Mouse (Mus musculus): ENCODE measurements around the gene Serpina6. TPM values are rescaled to one million over a fixed set of nuclear protein-coding genes. Genes with fewer than 3 reads are reported as not detected.

Gene Serpina6
- total and polyA plus RNA-seq, 3 experiments, result not detected

- Histone ChIP-seq H3K4me1 (ENCODE audit: control insufficient read depth in 1 of 2, insufficient read depth in 2 of 2, low read length in 2 of 2) (peaks cover 16 to 22% of the 10 kb centered on the region in 2 experiments), H3K79me2 (ENCODE audit: control insufficient read depth, insufficient read depth, low read length, poor library complexity) (no peaks in the 10 kb centered on the region; the same call in 1 of the 2 replicates), H3K27ac (ENCODE audit: control insufficient read depth, low read depth, low read length) (peak overlapping the region; percentile 99), H3K9me3 (replicated peaks; ENCODE audit: insufficient read depth, low read length) (no peaks in the 10 kb centered on the region), H3K9ac (ENCODE audit: control insufficient read depth, low read depth, low read length, poor library complexity, severe bottlenecking) (peak overlapping the region; percentile 78), H3K4me3 (ENCODE audit: control insufficient read depth in 1 of 2, insufficient read depth in 1 of 2, low read depth in 2 of 2, low read length in 2 of 2) (peak overlapping the region; percentile 44 to 56), H3K27me3 (ENCODE audit: control insufficient read depth in 1 of 2, insufficient read depth in 2 of 2, low read length in 2 of 2) (no peaks in the 10 kb centered on the region), H3K36me3 (ENCODE audit: control insufficient read depth in 1 of 2, insufficient read depth in 2 of 2, low read length in 2 of 2) (peaks cover 0 to 26% of the 10 kb centered on the region in 2 experiments; a peak in 2 of 4 replicates)
- TF ChIP-seq TAL1 (IDR thresholded peaks at IDR 0.05; ENCODE audit: low read length) (no peak), TBP (IDR thresholded peaks at IDR 0.05; ENCODE audit: low read depth, low read length) (0 out of 2 replicates have a peak, but pooled peaks have one; percentile 15), MXI1 (IDR thresholded peaks at IDR 0.05; ENCODE audit: low read depth, low read length) (0 out of 2 replicates have a peak, but pooled peaks have one; percentile 21), ZKSCAN1 (IDR thresholded peaks at IDR 0.05; ENCODE audit: low read depth, low read length) (no peak), SMC3 (IDR thresholded peaks at IDR 0.05; ENCODE audit: low read depth, low read length) (no peak), RCOR1 (IDR thresholded peaks at IDR 0.05; ENCODE audit: low read depth, low read length) (no peak), POLR2A (IDR thresholded peaks at IDR 0.05; ENCODE audit: control insufficient read depth in 1 of 2, insufficient read depth in 1 of 2, low read depth in 1 of 2, low read length in 2 of 2, poor library complexity in 1 of 2) (no peak), ZMIZ1 (IDR thresholded peaks at IDR 0.05; ENCODE audit: low read depth, low read length) (no peak), MAX (IDR thresholded peaks at IDR 0.05; ENCODE audit: low read length) (peak; percentile 84), ZC3H11A (IDR thresholded peaks at IDR 0.05; ENCODE audit: low read depth, low read length) (no peak), POLR2AphosphoS5 (IDR thresholded peaks at IDR 0.05; ENCODE audit: borderline replicate concordance, low read depth, low read length) (no peak), POLR2AphosphoS2 (IDR thresholded peaks at IDR 0.05; ENCODE audit: low read length) (no peak), CTCF (IDR thresholded peaks at IDR 0.05 in 2 of 3, conservative IDR thresholded peaks at IDR 0.05 in 1 of 3; ENCODE audit: control insufficient read depth in 1 of 3, insufficient read depth in 1 of 3, low read depth in 2 of 3, low read length in 3 of 3, poor library complexity in 1 of 3, severe bottlenecking in 1 of 3) (no peak), NRF1 (IDR thresholded peaks at IDR 0.05; ENCODE audit: insufficient read depth, low read depth, low read length, poor library complexity, severe bottlenecking) (no peak), SIN3A (IDR thresholded peaks at IDR 0.05; ENCODE audit: low read length) (no peak), UBTF (IDR thresholded peaks at IDR 0.05; ENCODE audit: borderline replicate concordance, insufficient read depth, low read depth, low read length) (no peak), MEF2A (IDR thresholded peaks at IDR 0.05; ENCODE audit: extremely low read depth, insufficient replicate concordance, low read depth, low read length, poor library complexity, severe bottlenecking) (no peak), JUND (IDR thresholded peaks at IDR 0.05; ENCODE audit: low read depth, low read length) (no peak), TCF12 (IDR thresholded peaks at IDR 0.05; ENCODE audit: low read depth, low read length) (no peak), HCFC1 (IDR thresholded peaks at IDR 0.05; ENCODE audit: low read depth, low read length) (no peak), E2F4 (IDR thresholded peaks at IDR 0.05; ENCODE audit: borderline replicate concordance, low read depth, low read length) (no peak), EP300 (IDR thresholded peaks at IDR 0.05; ENCODE audit: low read depth in 1 of 2, low read length in 2 of 2) (peak in 1 of 2 experiments; percentile 13; a peak in 1 of 4 replicates), NELFE (IDR thresholded peaks at IDR 0.05; ENCODE audit: low read depth, low read length) (no peak), MYC (IDR thresholded peaks at IDR 0.05; ENCODE audit: low read depth, low read length) (no peak), ELF1 (IDR thresholded peaks at IDR 0.05; ENCODE audit: low read depth, low read length) (no peak), BHLHE40 (IDR thresholded peaks at IDR 0.05; ENCODE audit: borderline replicate concordance, low read depth, low read length) (peak; percentile 19; the same call in 1 of the 2 replicates), CHD2 (IDR thresholded peaks at IDR 0.05; ENCODE audit: low read length) (no peak), RAD21 (IDR thresholded peaks at IDR 0.05; ENCODE audit: low read depth, low read length) (no peak), GATA1 (IDR thresholded peaks at IDR 0.05; ENCODE audit: low read depth, low read length) (no peak), MYB (IDR thresholded peaks at IDR 0.05; ENCODE audit: low read depth, low read length) (no peak), USF2 (IDR thresholded peaks at IDR 0.05; ENCODE audit: borderline replicate concordance in 1 of 2, insufficient read depth in 1 of 2, low read depth in 1 of 2, low read length in 2 of 2) (peak; percentile 39 to 71; a peak in 3 of 4 replicates), GABPA (IDR thresholded peaks at IDR 0.05; ENCODE audit: low read depth, low read length) (no peak), ETS1 (IDR thresholded peaks at IDR 0.05; ENCODE audit: low read depth, low read length) (0 out of 2 replicates have a peak, but pooled peaks have one; percentile 4), MAFK (IDR thresholded peaks at IDR 0.05; ENCODE audit: borderline replicate concordance, low read depth, low read length) (no peak), CHD1 (IDR thresholded peaks at IDR 0.05; ENCODE audit: low read depth, low read length) (no peak; the same call in 1 of the 2 replicates), USF1 (IDR thresholded peaks at IDR 0.05; ENCODE audit: low read depth, low read length) (peak; percentile 91), ZNF384 (IDR thresholded peaks at IDR 0.05; ENCODE audit: low read depth, low read length) (no peak)
- peak; percentile 65 for DNase-seq (ENCODE audit: low read depth, low spot score)
These were observed 41.3 kb downstream of the Serpina6 start for GRCm38 (mm10) chr12:103615734-103616133.
